Mouse (Mus musculus): Measurements from ENCODE around the gene Aspdh. TPM values are rescaled to one million over a fixed set of nuclear protein-coding genes. Genes with fewer than 3 reads are reported as not detected.

The Aspdh gene
- polyA plus RNA-seq, 1 experiment: not detected

DNA sequence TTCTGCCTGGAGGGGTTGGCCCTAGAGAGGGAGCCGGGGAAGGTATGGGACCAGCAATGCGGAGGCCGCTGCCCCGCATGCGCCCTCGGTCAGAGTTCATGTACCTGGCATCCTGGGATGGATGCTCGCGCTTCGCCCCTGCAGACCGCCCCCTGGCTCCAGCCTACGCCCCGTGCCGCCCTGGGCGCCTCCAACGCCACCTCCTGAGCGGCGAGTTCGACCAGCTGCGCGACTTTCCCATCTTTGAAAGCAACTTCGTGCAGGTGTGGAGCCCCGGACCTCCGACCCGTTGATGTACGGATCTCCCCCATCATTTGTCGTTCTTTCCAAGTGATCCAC lies 31.5 kb downstream of the Aspdh start:
- TF ChIP-seq POLR2A (IDR thresholded peaks at IDR 0.05; ENCODE audit: borderline replicate concordance, low read depth, low read length) (no peak), CTCF (IDR thresholded peaks at IDR 0.05; ENCODE audit: low read depth, low read length) (no peak)
- 0 out of 2 replicates have a peak overlapping the region, but pooled peaks have one; percentile 22 for H3K27ac ChIP-seq (ENCODE audit: insufficient read depth, low read depth, low read length)

DNA sequence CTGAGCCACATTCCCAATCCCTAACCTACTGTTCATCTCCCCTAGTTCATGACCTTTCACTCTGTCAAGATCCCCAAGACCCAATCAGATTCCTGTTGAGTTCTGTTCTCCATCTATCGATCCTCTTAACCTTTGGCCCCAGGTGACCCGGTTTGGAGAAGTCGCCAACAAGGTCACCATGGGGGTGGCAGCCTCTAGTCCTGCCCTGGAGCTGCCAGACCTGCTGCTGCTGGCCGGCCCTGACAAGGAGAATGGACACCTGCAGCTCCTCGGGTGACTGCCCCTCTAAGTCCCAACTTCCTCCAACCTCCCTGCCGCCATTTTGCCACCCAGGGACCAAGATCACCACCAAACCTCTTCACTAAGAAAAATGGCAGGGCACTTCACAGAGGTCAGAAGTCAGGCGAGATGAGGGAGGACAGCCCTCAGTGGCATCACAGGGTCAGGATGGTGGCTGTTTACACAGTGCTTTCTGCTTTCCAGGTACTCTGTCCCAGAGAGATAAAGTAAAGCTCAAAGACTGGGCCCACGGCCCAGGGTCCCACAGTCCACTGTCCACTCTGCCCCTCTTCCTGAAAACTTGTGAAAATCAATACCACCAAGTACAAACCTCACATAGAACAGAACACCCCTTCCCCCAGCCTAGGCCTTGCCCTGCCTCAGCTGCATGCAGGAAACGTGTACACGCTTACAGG lies 32.3 kb downstream of the Aspdh start:
- H3K4me3 ChIP-seq (ENCODE audit: insufficient read depth, low read length): peak overlapping the region; percentile 88; the same call in 1 of the 2 replicates
- no peak for TF ChIP-seq POLR2A (IDR thresholded peaks at IDR 0.05; ENCODE audit: borderline replicate concordance, low read depth, low read length)
- no peak for TF ChIP-seq CTCF (IDR thresholded peaks at IDR 0.05; ENCODE audit: low read depth, low read length)
- H3K4me1 ChIP-seq (ENCODE audit: control insufficient read depth, insufficient read depth, low read length): peaks cover 12% of the 10 kb centered on the region
- no peak overlapping the region for H3K27ac ChIP-seq (ENCODE audit: insufficient read depth, low read depth, low read length)

More for the DNA sequence above, 31.5 kb downstream of the Aspdh start:
- Histone ChIP-seq H3K4me3 (ENCODE audit: insufficient read depth, low read length) (peak overlapping the region; percentile 88), H3K4me1 (ENCODE audit: control insufficient read depth, insufficient read depth, low read length) (peaks cover 12% of the 10 kb centered on the region)

DNA sequence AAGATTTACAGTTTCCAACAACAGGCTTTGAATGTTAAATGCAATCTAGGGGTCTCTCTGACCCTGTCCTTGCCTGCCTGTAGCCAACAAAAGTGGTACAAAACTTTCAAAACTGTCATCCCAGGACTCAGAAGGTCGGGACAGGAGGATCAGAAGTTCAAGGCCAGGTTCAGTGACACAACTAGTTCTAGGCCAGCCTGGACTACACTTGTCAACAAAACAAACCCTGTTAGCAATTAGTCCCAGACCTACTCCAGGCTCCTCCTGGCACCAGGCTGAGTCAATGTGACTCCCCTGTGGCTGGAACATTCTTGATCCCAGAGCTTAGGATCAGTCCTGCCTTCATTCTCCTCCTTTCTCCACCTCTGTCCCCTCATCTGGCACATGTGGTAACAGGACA lies 33.7 kb downstream of the Aspdh start:
- Histone ChIP-seq H3K4me1 (ENCODE audit: control insufficient read depth, insufficient read depth, low read length) (peaks cover 12% of the 10 kb centered on the region), H3K4me3 (ENCODE audit: insufficient read depth, low read length) (no peak overlapping the region), H3K27ac (ENCODE audit: insufficient read depth, low read depth, low read length) (no peak overlapping the region)
- no peak for TF ChIP-seq CTCF (IDR thresholded peaks at IDR 0.05; ENCODE audit: low read depth, low read length)
- no peak for TF ChIP-seq POLR2A (IDR thresholded peaks at IDR 0.05; ENCODE audit: borderline replicate concordance, low read depth, low read length)

DNA sequence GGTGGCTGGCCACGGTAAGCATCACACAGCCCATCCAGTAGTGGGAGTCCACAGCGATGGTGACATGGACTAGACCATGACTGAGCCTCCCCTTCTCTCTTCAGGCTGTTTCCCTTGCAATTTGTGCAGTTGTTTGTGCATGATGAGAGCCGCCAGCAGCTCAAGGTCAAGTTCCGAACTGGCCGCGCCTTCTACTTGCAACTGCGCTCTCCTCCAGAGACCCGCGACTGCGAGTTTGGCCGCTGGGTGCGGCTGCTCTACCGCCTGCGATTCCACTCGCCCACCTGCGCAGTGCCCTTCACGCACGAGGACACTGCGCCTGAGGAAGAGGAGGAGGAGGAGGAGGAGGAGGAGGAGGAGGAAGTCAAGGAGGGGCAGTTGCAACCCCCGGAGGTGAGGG lies 34.9 kb downstream of the Aspdh start:
- no peak overlapping the region for H3K27ac ChIP-seq (ENCODE audit: insufficient read depth, low read depth, low read length)
- no peak overlapping the region for H3K4me3 ChIP-seq (ENCODE audit: insufficient read depth, low read length)
- TF ChIP-seq CTCF (IDR thresholded peaks at IDR 0.05; ENCODE audit: low read depth, low read length): no peak
- TF ChIP-seq POLR2A (IDR thresholded peaks at IDR 0.05; ENCODE audit: borderline replicate concordance, low read depth, low read length): no peak
- peaks cover 11% of the 10 kb centered on the region for H3K4me1 ChIP-seq (ENCODE audit: control insufficient read depth, insufficient read depth, low read length)

DNA sequence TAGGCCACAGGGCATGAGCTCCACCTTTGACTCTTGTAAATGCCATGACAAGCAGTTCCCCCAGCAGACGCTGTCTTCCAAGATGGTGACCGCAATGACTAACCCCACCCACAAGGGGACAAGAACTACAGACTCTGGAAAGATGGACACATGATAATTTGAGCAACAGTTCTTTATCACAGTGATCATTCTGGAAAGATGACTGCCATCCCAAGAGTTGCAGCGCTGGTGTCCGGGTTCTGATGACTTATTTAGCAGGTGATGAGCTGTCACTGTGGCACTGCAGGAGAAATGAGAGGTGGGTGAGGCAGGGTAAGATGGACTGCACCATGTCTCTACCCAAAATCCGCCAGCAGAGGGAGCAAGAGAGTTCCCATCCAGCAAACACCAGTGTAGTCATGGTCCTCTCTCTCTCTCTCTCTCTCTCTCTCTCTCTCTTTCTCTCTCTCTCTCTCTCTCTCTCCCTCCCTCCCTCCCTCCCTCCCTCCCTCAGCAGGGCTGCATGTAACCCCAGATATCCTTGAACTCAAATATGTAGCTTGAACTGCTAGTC lies 36.4 kb downstream of the Aspdh start:
- peaks cover 5% of the 10 kb centered on the region for H3K4me1 ChIP-seq (ENCODE audit: control insufficient read depth, insufficient read depth, low read length)
- TF ChIP-seq CTCF (IDR thresholded peaks at IDR 0.05; ENCODE audit: low read depth, low read length): peak; percentile 72
- TF ChIP-seq POLR2A (IDR thresholded peaks at IDR 0.05; ENCODE audit: borderline replicate concordance, low read depth, low read length): no peak

DNA sequence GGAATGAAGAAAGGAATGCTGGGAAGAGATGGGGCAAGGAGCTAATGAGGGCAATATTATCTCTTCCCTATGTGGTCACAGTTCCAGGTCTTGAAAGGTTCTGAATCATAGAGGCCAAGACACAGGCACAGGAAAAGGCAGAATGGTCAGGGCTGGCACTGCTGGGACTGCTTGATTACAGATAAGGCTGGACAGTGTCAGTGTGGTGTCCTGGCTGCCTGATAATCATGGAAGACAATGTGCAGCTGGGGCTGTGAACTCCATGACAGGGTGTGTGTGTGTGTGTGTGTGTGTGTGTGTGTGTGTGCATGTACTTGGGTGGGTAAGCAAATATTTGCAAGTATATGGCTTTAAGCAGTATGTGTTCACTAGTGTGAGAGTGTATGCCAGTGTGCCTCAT lies 42.3 kb downstream of the Aspdh start:
- no peak for TF ChIP-seq CTCF (IDR thresholded peaks at IDR 0.05; ENCODE audit: low read depth, low read length)
- TF ChIP-seq POLR2A (IDR thresholded peaks at IDR 0.05; ENCODE audit: borderline replicate concordance, low read depth, low read length): no peak
- H3K4me1 ChIP-seq (ENCODE audit: control insufficient read depth, insufficient read depth, low read length): no peaks in the 10 kb centered on the region
- no peak overlapping the region for H3K4me3 ChIP-seq (ENCODE audit: insufficient read depth, low read length)
- no peak overlapping the region for H3K27ac ChIP-seq (ENCODE audit: insufficient read depth, low read depth, low read length)

More for the DNA sequence above, 36.4 kb downstream of the Aspdh start:
- no peak overlapping the region for H3K27ac ChIP-seq (ENCODE audit: insufficient read depth, low read depth, low read length)
- H3K4me3 ChIP-seq (ENCODE audit: insufficient read depth, low read length): no peak overlapping the region

Other genes with a start within 250 kb of the Aspdh start
- not detected in 2 replicates for gene Klk1b5, start 249.4 kb upstream of the Aspdh start, polyA plus RNA-seq (2012; ENCODE audit: insufficient read depth, insufficient read length, missing spikeins)
- gene Klk1, start 240.0 kb upstream of the Aspdh start, polyA plus RNA-seq (2012; ENCODE audit: insufficient read depth, insufficient read length, missing spikeins): not detected in 2 replicates
- not detected in 2 replicates for gene Gm36864, start 229.2 kb upstream of the Aspdh start, polyA plus RNA-seq (2012; ENCODE audit: insufficient read depth, insufficient read length, missing spikeins)
- gene 1700028J19Rik, start 218.7 kb upstream of the Aspdh start, polyA plus RNA-seq (2012; ENCODE audit: insufficient read depth, insufficient read length, missing spikeins): 1.0 and 1.6 TPM in 2 replicates
- gene 2410002F23Rik, start 218.7 kb upstream of the Aspdh start, polyA plus RNA-seq (2012; ENCODE audit: insufficient read depth, insufficient read length, missing spikeins): 18.4 and 21.7 TPM in 2 replicates
- gene Acp4, start 208.0 kb upstream of the Aspdh start, polyA plus RNA-seq (2012; ENCODE audit: insufficient read depth, insufficient read length, missing spikeins): not detected in 2 replicates
- gene Gm15517, start 203.9 kb upstream of the Aspdh start, polyA plus RNA-seq (2012; ENCODE audit: insufficient read depth, insufficient read length, missing spikeins): not detected in 2 replicates
- gene Clec11a, start 158.5 kb upstream of the Aspdh start, polyA plus RNA-seq (2012; ENCODE audit: insufficient read depth, insufficient read length, missing spikeins): 0.19 TPM in 1 of 2 replicates, not detected in the other
- not detected in 2 replicates for gene Shank1, start 155.1 kb upstream of the Aspdh start, polyA plus RNA-seq (2012; ENCODE audit: insufficient read depth, insufficient read length, missing spikeins)
- 0.62 and 0.89 TPM in 2 replicates for gene Syt3, start 81.3 kb upstream of the Aspdh start, polyA plus RNA-seq (2012; ENCODE audit: insufficient read depth, insufficient read length, missing spikeins)
- 1.2 TPM in 1 of 2 replicates, not detected in the other for gene 1700008O03Rik, start 79.6 kb upstream of the Aspdh start, polyA plus RNA-seq (2012; ENCODE audit: insufficient read depth, insufficient read length, missing spikeins)
- not detected in 2 replicates for gene Lrrc4b, start 36.4 kb upstream of the Aspdh start, polyA plus RNA-seq (2012; ENCODE audit: insufficient read depth, insufficient read length, missing spikeins)
- 46.7 and 51.3 TPM in 2 replicates for gene Josd2, start 2.6 kb downstream of the Aspdh start, polyA plus RNA-seq (2012; ENCODE audit: insufficient read depth, insufficient read length, missing spikeins)
- 82.1 and 89.3 TPM in 2 replicates for gene Emc10, start 31.1 kb downstream of the Aspdh start, polyA plus RNA-seq (2012; ENCODE audit: insufficient read depth, insufficient read length, missing spikeins)
- 2.1 and 2.9 TPM in 2 replicates for gene Fam71e1, start 31.2 kb downstream of the Aspdh start, polyA plus RNA-seq (2012; ENCODE audit: insufficient read depth, insufficient read length, missing spikeins)
- gene Mybpc2, start 59.3 kb downstream of the Aspdh start, polyA plus RNA-seq (2012; ENCODE audit: insufficient read depth, insufficient read length, missing spikeins): not detected in 2 replicates
- 0.32 and 0.43 TPM in 2 replicates for gene Spib, start 66.7 kb downstream of the Aspdh start, polyA plus RNA-seq (2012; ENCODE audit: insufficient read depth, insufficient read length, missing spikeins)
- gene Pold1, start 83.5 kb downstream of the Aspdh start, polyA plus RNA-seq (2012; ENCODE audit: insufficient read depth, insufficient read length, missing spikeins): 18.7 and 25.8 TPM in 2 replicates
- gene Nr1h2, start 88.6 kb downstream of the Aspdh start, polyA plus RNA-seq (2012; ENCODE audit: insufficient read depth, insufficient read length, missing spikeins): 98.8 and 104 TPM in 2 replicates
- 218 and 224 TPM in 2 replicates for gene Napsa, start 107.0 kb downstream of the Aspdh start, polyA plus RNA-seq (2012; ENCODE audit: insufficient read depth, insufficient read length, missing spikeins)
- gene Kcnc3, start 125.3 kb downstream of the Aspdh start, polyA plus RNA-seq (2012; ENCODE audit: insufficient read depth, insufficient read length, missing spikeins): 0.36 and 1.6 TPM in 2 replicates
- not detected in 2 replicates for gene Myh14, start 205.5 kb downstream of the Aspdh start, polyA plus RNA-seq (2012; ENCODE audit: insufficient read depth, insufficient read length, missing spikeins)
- gene Izumo2, start 243.4 kb downstream of the Aspdh start, polyA plus RNA-seq (2012; ENCODE audit: insufficient read depth, insufficient read length, missing spikeins): not detected in 2 replicates